Mouse (Mus musculus) MEL (cell line): ENCODE results near the gene Nr1h4. TPM values are rescaled to one million over a fixed set of nuclear protein-coding genes. Genes with fewer than 3 reads are reported as not detected.

Source experiments
- DNase-seq: peaks from one replicate; pipeline ENCODE4 v3.0.0; 2011; ENCODE audit warnings: low read depth, low spot score
- H3K27ac ChIP-seq: 2 replicates; pipeline ENCODE4 v1.5.1; 2012; ENCODE audit warnings: low read depth, mild to moderate bottlenecking, control low read depth, low read length, moderate library complexity; ENCODE audit not compliant: control insufficient read depth
- H3K27me3 ChIP-seq, 2 experiments: fragments of 150-350 bp in 1 of 2; sonication (generic) in 1 of 2; 2 replicates each; pipeline ENCODE4 v1.6.1; 2012; ENCODE audit warnings: low read length in 2 of 2, mild to moderate bottlenecking in 2 of 2, improper control_type of control experiment in 1 of 2, moderate library complexity in 1 of 2; ENCODE audit not compliant: insufficient read depth in 2 of 2, control insufficient read depth in 1 of 2
- H3K36me3 ChIP-seq, 2 experiments: 2 replicates each; pipeline ENCODE4 v1.6.1; 2012 to 2014; ENCODE audit warnings: low read length in 2 of 2, improper control_type of control experiment in 1 of 2, inconsistent platforms in 1 of 2, mild to moderate bottlenecking in 1 of 2; ENCODE audit not compliant: insufficient read depth in 2 of 2, control insufficient read depth in 1 of 2
- H3K4me1 ChIP-seq, 2 experiments: fragments of 150-350 bp in 1 of 2; sonication (generic) in 1 of 2; 2 replicates each; pipeline ENCODE4 v1.6.1; 2012; ENCODE audit warnings: low read length in 2 of 2, improper control_type of control experiment in 1 of 2, mild to moderate bottlenecking in 1 of 2; ENCODE audit not compliant: insufficient read depth in 2 of 2, control insufficient read depth in 1 of 2
- H3K4me3 ChIP-seq, 2 experiments: fragments of 150-350 bp in 1 of 2; sonication (generic) in 1 of 2; 2 replicates each; pipeline ENCODE4 v1.5.1; 2012; ENCODE audit warnings: low read depth in 2 of 2, low read length in 2 of 2, mild to moderate bottlenecking in 2 of 2, moderate library complexity in 2 of 2, control low read depth in 1 of 2, improper control_type of control experiment in 1 of 2; ENCODE audit not compliant: control insufficient read depth in 1 of 2, insufficient read depth in 1 of 2
- H3K79me2 ChIP-seq: 2 replicates; pipeline ENCODE4 v1.6.1; 2012; ENCODE audit warnings: mild to moderate bottlenecking, low read length, moderate library complexity; ENCODE audit not compliant: control insufficient read depth, poor library complexity, insufficient read depth
- H3K9ac ChIP-seq: 2 replicates; pipeline ENCODE4 v1.6.1; 2012; ENCODE audit warnings: low read depth, mild to moderate bottlenecking, control low read depth, low read length, moderate library complexity; ENCODE audit not compliant: control insufficient read depth, poor library complexity, severe bottlenecking
- H3K9me3 ChIP-seq: fragments of 150-350 bp; sonication (generic); replicated peaks from 2 replicates; pipeline ENCODE4 v1.6.1; 2012; ENCODE audit warnings: mild to moderate bottlenecking, low read length, improper control_type of control experiment, moderate library complexity; ENCODE audit not compliant: insufficient read depth
- BHLHE40 ChIP-seq: IDR thresholded peaks from 2 replicates; pipeline ENCODE4 v1.6.1; 2012; ENCODE audit warnings: low read depth, mild to moderate bottlenecking, inconsistent platforms, low read length, improper control_type of control experiment, borderline replicate concordance
- CHD1 ChIP-seq: IDR thresholded peaks from 2 replicates; pipeline ENCODE4 v1.6.1; 2012; ENCODE audit warnings: low read depth, mild to moderate bottlenecking, inconsistent platforms, low read length, improper control_type of control experiment
- E2F4 ChIP-seq: IDR thresholded peaks from 2 replicates; pipeline ENCODE4 v1.6.1; 2011; ENCODE audit warnings: low read depth, low read length, improper control_type of control experiment, borderline replicate concordance
- EP300 ChIP-seq, 2 experiments: IDR thresholded peaks; 2 replicates each; pipeline ENCODE4 v1.6.1; 2011; ENCODE audit warnings: improper control_type of control experiment in 2 of 2, low read length in 2 of 2, low read depth in 1 of 2, mild to moderate bottlenecking in 1 of 2
- ETS1 ChIP-seq: IDR thresholded peaks from 2 replicates; pipeline ENCODE4 v1.6.1; 2012; ENCODE audit warnings: low read depth, mild to moderate bottlenecking, inconsistent platforms, low read length, improper control_type of control experiment, moderate library complexity
- GABPA ChIP-seq: IDR thresholded peaks from 2 replicates; pipeline ENCODE4 v1.6.1; 2012; ENCODE audit warnings: low read depth, mild to moderate bottlenecking, inconsistent platforms, low read length, improper control_type of control experiment, moderate library complexity
- GATA1 ChIP-seq: IDR thresholded peaks from 2 replicates; pipeline ENCODE4 v1.6.1; 2011; ENCODE audit warnings: low read depth, low read length, improper control_type of control experiment
- KAT2A ChIP-seq: conservative IDR thresholded peaks from 2 replicates; pipeline ENCODE4 v1.6.1; 2012; ENCODE audit warnings: low read depth, low read length, improper control_type of control experiment, inconsistent platforms
- MAZ ChIP-seq: IDR thresholded peaks from 2 replicates; pipeline ENCODE4 v1.6.1; 2012; ENCODE audit warnings: low read depth, mild to moderate bottlenecking, inconsistent platforms, low read length, improper control_type of control experiment
- MXI1 ChIP-seq: IDR thresholded peaks from 2 replicates; pipeline ENCODE4 v1.6.1; 2011; ENCODE audit warnings: mild to moderate bottlenecking, low read depth, low read length, improper control_type of control experiment
- MYB ChIP-seq: IDR thresholded peaks from 2 replicates; pipeline ENCODE4 v1.6.1; 2011; ENCODE audit warnings: mild to moderate bottlenecking, low read depth, low read length, improper control_type of control experiment
- NELFE ChIP-seq: IDR thresholded peaks from 2 replicates; pipeline ENCODE4 v1.6.1; 2011; ENCODE audit warnings: low read depth, low read length, improper control_type of control experiment
- POLR2AphosphoS5 ChIP-seq: IDR thresholded peaks from 2 replicates; pipeline ENCODE4 v1.6.1; 2012; ENCODE audit warnings: low read depth, borderline replicate concordance, mild to moderate bottlenecking, inconsistent platforms, low read length, moderate library complexity, mixed read lengths
- RCOR1 ChIP-seq: IDR thresholded peaks from 2 replicates; pipeline ENCODE4 v1.6.1; 2012; ENCODE audit warnings: low read depth, mild to moderate bottlenecking, inconsistent platforms, low read length, improper control_type of control experiment
- SIN3A ChIP-seq: IDR thresholded peaks from 2 replicates; pipeline ENCODE4 v1.6.1; 2012; ENCODE audit warnings: low read length, improper control_type of control experiment, inconsistent platforms
- TCF12 ChIP-seq: IDR thresholded peaks from 2 replicates; pipeline ENCODE4 v1.6.1; 2014; ENCODE audit warnings: low read depth, mild to moderate bottlenecking, inconsistent platforms, low read length, improper control_type of control experiment, moderate library complexity
- USF1 ChIP-seq: IDR thresholded peaks from 2 replicates; pipeline ENCODE4 v1.6.1; 2014; ENCODE audit warnings: low read depth, mild to moderate bottlenecking, inconsistent platforms, low read length, improper control_type of control experiment, moderate library complexity
- ZKSCAN1 ChIP-seq: IDR thresholded peaks from 2 replicates; pipeline ENCODE4 v1.6.1; 2012; ENCODE audit warnings: low read depth, mild to moderate bottlenecking, inconsistent platforms, low read length, improper control_type of control experiment, moderate library complexity
- ZNF384 ChIP-seq: IDR thresholded peaks from 2 replicates; pipeline ENCODE4 v1.6.1; 2012; ENCODE audit warnings: low read depth, mild to moderate bottlenecking, inconsistent platforms, low read length, improper control_type of control experiment
- polyA plus RNA-seq, 2 experiments: library from polyadenylated mRNA; stranded (reverse) in 1 of 2; unstranded in 1 of 2; fragments of >175 nt in 1 of 2; fragments of >200 nt in 1 of 2; gene quantifications; 2 replicates each; pipeline versions ENCODE4 v1.2.1 to v1.2.4; 2012; ENCODE audit warnings: low replicate concordance in 2 of 2, low read depth in 1 of 2; ENCODE audit not compliant: insufficient read length in 2 of 2, insufficient read depth in 1 of 2, missing spikeins in 1 of 2
- total RNA-seq: library from RNA; depleted of rRNA; stranded (reverse); fragments of 300-350 nt; gene quantifications from 2 replicates; pipeline ENCODE4 v1.2.3, GENCODE M21; 2012

The Nr1h4 gene
- total and polyA plus RNA-seq, 3 experiments, result not detected

GRCm38 (mm10) chr10:89424800-89425393 is 108.5 kb downstream of the Nr1h4 start:
- H3K4me1 ChIP-seq, result peaks cover 8 to 11% of the 10 kb centered on the region in 2 experiments
- H3K27me3 ChIP-seq, result no peaks in the 10 kb centered on the region
- peaks cover 3 to 15% of the 10 kb centered on the region in 2 experiments for H3K36me3 ChIP-seq
- no peak for TF ChIP-seq POLR2AphosphoS5
- no peak for TF ChIP-seq NELFE
- TF ChIP-seq USF1, result no peak
- TF ChIP-seq BHLHE40, result no peak
- no peak for TF ChIP-seq MAZ
- TF ChIP-seq GATA1, result no peak
- no peak for TF ChIP-seq E2F4
- H3K79me2 ChIP-seq, result no peaks in the 10 kb centered on the region
- no peak for DNase-seq
- H3K27ac ChIP-seq, result no peak overlapping the region
- no peaks in the 10 kb centered on the region for H3K9me3 ChIP-seq
- no peak overlapping the region for H3K9ac ChIP-seq
- no peak overlapping the region for H3K4me3 ChIP-seq

GRCm38 (mm10) chr10:89424217-89424616 is 109.2 kb downstream of the Nr1h4 start:
- Histone ChIP-seq H3K27me3 (no peaks in the 10 kb centered on the region), H3K79me2 (no peaks in the 10 kb centered on the region), H3K4me1 (peaks cover 8 to 11% of the 10 kb centered on the region in 2 experiments), H3K9me3 (no peaks in the 10 kb centered on the region), H3K9ac (no peak overlapping the region), H3K27ac (0 out of 2 replicates have a peak overlapping the region, but pooled peaks have one; percentile 5), H3K36me3 (peaks cover 3 to 15% of the 10 kb centered on the region in 2 experiments), H3K4me3 (no peak overlapping the region)
- TF ChIP-seq MYB (no peak), EP300 (IDR thresholded peaks at IDR 0.05; ENCODE audit: low read depth in 1 of 2, low read length in 2 of 2) (0 out of 4 replicates have a peak, but pooled peaks of 1 of the 2 experiments have one; percentile 8)
- DNase-seq, result no peak

- H3K27me3 ChIP-seq, result no peaks in the 10 kb centered on the region
- TF ChIP-seq TCF12, result peak; percentile 35; the same call in 1 of the 2 replicates
- TF ChIP-seq ZNF384, result 0 out of 2 replicates have a peak, but pooled peaks have one; percentile 21
- 0 out of 2 replicates have a peak, but pooled peaks have one; percentile 8 for TF ChIP-seq BHLHE40
- TF ChIP-seq RCOR1, result peak; percentile 35; the same call in 1 of the 2 replicates
- TF ChIP-seq USF1, result peak; percentile 69
- peak; percentile 50; the same call in 1 of the 2 replicates for TF ChIP-seq MXI1
- peak in 1 of 2 experiments; percentile 50; a peak in 2 of 4 replicates for TF ChIP-seq EP300 (IDR thresholded peaks at IDR 0.05; ENCODE audit: low read depth in 1 of 2, low read length in 2 of 2)
- no peak for TF ChIP-seq NELFE
- TF ChIP-seq KAT2A, result no peak
- TF ChIP-seq ZKSCAN1, result no peak
- TF ChIP-seq CHD1, result peak; percentile 90
- peak; percentile 70 for TF ChIP-seq GATA1
- no peak for TF ChIP-seq GABPA
- TF ChIP-seq SIN3A, result peak; percentile 51; the same call in 1 of the 2 replicates
- peak; percentile 41 for TF ChIP-seq ETS1
- TF ChIP-seq, all 39 proteins: peak for 11
- Histone ChIP-seq H3K27ac (peak overlapping the region; percentile 96), H3K36me3 (peaks cover 3 to 15% of the 10 kb centered on the region in 2 experiments), H3K9ac (peak overlapping the region; percentile 46), H3K4me3 (peak overlapping the region; percentile 49 to 54), H3K4me1 (peaks cover 8 to 11% of the 10 kb centered on the region in 2 experiments), H3K9me3 (no peaks in the 10 kb centered on the region), H3K79me2 (no peaks in the 10 kb centered on the region)
- DNase-seq, result no peak
These were observed 110.1 kb downstream of the Nr1h4 start for GRCm38 (mm10) chr10:89423164-89423778.
